In the genomic region with DNA sequence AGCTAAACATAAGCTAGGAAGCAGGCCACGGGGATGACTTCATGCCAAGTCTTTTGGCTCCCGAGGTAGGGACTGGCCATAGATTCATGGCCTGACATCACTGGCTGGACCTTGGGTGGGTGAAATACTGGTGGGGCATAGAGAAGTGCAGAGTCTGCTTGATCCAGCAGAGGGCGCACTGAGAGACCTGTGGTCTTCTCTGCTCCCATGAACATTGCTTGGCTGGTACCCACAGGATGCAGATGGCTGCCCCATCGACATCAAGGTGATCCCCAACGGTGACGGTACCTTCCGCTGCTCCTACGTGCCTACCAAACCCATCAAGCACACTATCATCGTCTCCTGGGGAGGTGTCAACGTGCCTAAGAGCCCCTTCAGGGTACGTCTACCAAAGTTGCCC, we compare ENCODE assay signal across 9 mouse cellular contexts. TPM values are rescaled to one million over a fixed set of nuclear protein-coding genes. Genes with fewer than 3 reads are reported as not detected.
DNase-seq lines count a peak whose midpoint lies in the region; ATAC-seq and TF ChIP-seq lines count a peak whose summit lies in the region.
"Had no signal": no experiment of that assay in that cellular context is flagged by ENCODE, and none has a peak within 500 bp of the region (broad histone marks: within the 10 kb centered on the region; RNA-seq: fewer than 3 reads in every experiment).

No protein-coding gene starts in this region.

- no peak overlapping the region for H3K4me3 ChIP-seq in cerebellum, adult 2 months (replicated peaks; ENCODE audit: insufficient read depth, low read depth, low read length)
- no peak overlapping the region for H3K4me3 ChIP-seq in layer of hippocampus, adult 2 months
- H3K4me3 ChIP-seq: heart, embryonic 13.5 days had no signal

- TF ChIP-seq POLR2A in cerebellum, adult 2 months (IDR thresholded peaks at IDR 0.05; ENCODE audit: borderline replicate concordance, insufficient read depth, low read length), result no peak

- ATAC-seq in hematopoietic stem cell, adult 5-6 weeks (replicated peaks in 1 of 2; ENCODE audit: insufficient read depth in 1 of 2, low FRiP score in 2 of 2, low TSS enrichment in 1 of 2, low read depth in 1 of 2, poor library complexity in 2 of 2, severe bottlenecking in 2 of 2), result peak; percentile 50 to 58
- 0 out of 2 replicates have a peak, but pooled peaks have one; percentile 14 for ATAC-seq in neutrophil, adult 5-6 weeks (ENCODE audit: extremely low read depth, insufficient number of reproducible peaks, low FRiP score, poor library complexity, severe bottlenecking)

- peak; percentile 47; the same call in 1 of the 2 replicates for TF ChIP-seq CTCF in cerebellum, adult 2 months (IDR thresholded peaks at IDR 0.05; ENCODE audit: borderline replicate concordance, insufficient read depth, low read depth, low read length)
- TF ChIP-seq CTCF in layer of hippocampus, adult 2 months (conservative IDR thresholded peaks at IDR 0.05), result peak; percentile 81

- 53% methylated on average over 11 of the region's 11 CpGs for WGBS in cerebellum, adult 2 months

- no peak for DNase-seq in cerebellum, adult 2 months
- no peak for DNase-seq in cerebellum, adult 9-11 months
- peak in 1 of 2 experiments; percentile 32 for DNase-seq in layer of hippocampus, adult 2 months (ENCODE audit: low spot score in 2 of 2)
- no peak for DNase-seq in layer of hippocampus, adult 18-20 months (ENCODE audit: low spot score in 2 of 2)
- DNase-seq in adrenal gland, adult 18-20 months (ENCODE audit: low spot score in 2 of 2), result peak; percentile 30 to 43
- no peak for DNase-seq in ovary, postnatal 10 days (ENCODE audit: low spot score)

- no peaks in the 10 kb centered on the region for H3K27me3 ChIP-seq in cerebellum, adult 2 months (ENCODE audit: control insufficient read depth, insufficient read depth, low read length)
- H3K27me3 ChIP-seq: heart, embryonic 13.5 days had no signal

- H3K4me1 ChIP-seq in cerebellum, adult 2 months (ENCODE audit: control insufficient read depth, insufficient read depth, low read length), result no peaks in the 10 kb centered on the region
- H3K4me1 ChIP-seq: heart, embryonic 13.5 days had no signal

- H3K27ac ChIP-seq in cerebellum, adult 2 months (ENCODE audit: insufficient read depth, low read length), result no peak overlapping the region
- H3K27ac ChIP-seq in layer of hippocampus, adult 2 months, result no peak overlapping the region
- H3K27ac ChIP-seq: heart, embryonic 13.5 days had no signal

RNA-seq across cellular contexts. Expression of a gene that starts 11.7 kb away (rescaled TPM):
- 0.65 and 0.72 TPM in 2 replicates for polyA plus RNA-seq in cerebellum, adult 2 months (2012; rRNA removed)
- 1 to 10 TPM; 1.2 to 1.4 TPM for total RNA-seq in layer of hippocampus, adult 2 months (2021)
- 1 to 10 TPM; 1.5 to 1.6 TPM for total RNA-seq in layer of hippocampus, adult 18-20 months (2021)
- total RNA-seq in adrenal gland, adult 18-20 months (2021), result 1 to 10 TPM; 2.6 to 4.6 TPM
- total RNA-seq in hematopoietic stem cell, adult 5-6 weeks (2017), result not detected in 2 replicates
- total RNA-seq in neutrophil, adult 5-6 weeks (2017), result not detected in 2 replicates

RNA-seq across cellular contexts. Expression of a gene that starts 22.7 kb away (rescaled TPM):
- 424 and 433 TPM in 2 replicates for polyA plus RNA-seq in cerebellum, adult 2 months (2012; rRNA removed)
- 100 to 1,000 TPM; 245 to 247 TPM for total RNA-seq in layer of hippocampus, adult 2 months (2021)
- 100 to 1,000 TPM; 250 to 276 TPM for total RNA-seq in layer of hippocampus, adult 18-20 months (2021)
- 100 to 1,000 TPM; 231 to 238 TPM for total RNA-seq in adrenal gland, adult 18-20 months (2021)
- total RNA-seq in hematopoietic stem cell, adult 5-6 weeks (2017), result 131 and 182 TPM in 2 replicates
- 99.2 and 132 TPM in 2 replicates for total RNA-seq in neutrophil, adult 5-6 weeks (2017)

RNA-seq across cellular contexts. Expression of a gene that starts 26.5 kb away (rescaled TPM):
- polyA plus RNA-seq in cerebellum, adult 2 months (2012; rRNA removed), result 0.17 and 0.23 TPM in 2 replicates
- total RNA-seq in layer of hippocampus, adult 2 months (2021), result under 1 TPM in 1 of 2 experiments, not detected in 1; 0.59 TPM
- 1 to 10 TPM in 1 of 2 experiments, under 1 TPM in 1; 0.67 to 1.2 TPM for total RNA-seq in layer of hippocampus, adult 18-20 months (2021)
- total RNA-seq in adrenal gland, adult 18-20 months (2021), result under 1 TPM in 1 of 2 experiments, not detected in 1; 0.93 TPM
- 3.4 TPM in 1 of 2 replicates, not detected in the other for total RNA-seq in hematopoietic stem cell, adult 5-6 weeks (2017)
- total RNA-seq in neutrophil, adult 5-6 weeks (2017), result 5.1 and 7.6 TPM in 2 replicates
- polyA plus RNA-seq: heart, embryonic 13.5 days had no signal

RNA-seq across cellular contexts. Expression of a gene that starts 48.7 kb away (rescaled TPM):
- 154 and 164 TPM in 2 replicates for polyA plus RNA-seq in cerebellum, adult 2 months (2012; rRNA removed)
- 10 to 100 TPM; 66.9 to 74.2 TPM for total RNA-seq in layer of hippocampus, adult 2 months (2021)
- total RNA-seq in layer of hippocampus, adult 18-20 months (2021), result 10 to 100 TPM; 62.1 to 75.9 TPM
- 1 to 10 TPM; 4.7 to 5.5 TPM for total RNA-seq in adrenal gland, adult 18-20 months (2021)
- total RNA-seq in hematopoietic stem cell, adult 5-6 weeks (2017), result 0.40 and 0.44 TPM in 2 replicates
- 0.49 TPM in 1 of 2 replicates, not detected in the other for total RNA-seq in neutrophil, adult 5-6 weeks (2017)

RNA-seq across cellular contexts. Expression of a gene that starts 56.5 kb away (rescaled TPM):
- polyA plus RNA-seq in cerebellum, adult 2 months (2012; rRNA removed), result not detected in 2 replicates
- total RNA-seq in layer of hippocampus, adult 2 months (2021), result not detected
- total RNA-seq in layer of hippocampus, adult 18-20 months (2021), result not detected
- not detected for total RNA-seq in adrenal gland, adult 18-20 months (2021)
- total RNA-seq in hematopoietic stem cell, adult 5-6 weeks (2017), result not detected in 2 replicates
- total RNA-seq in neutrophil, adult 5-6 weeks (2017), result not detected in 2 replicates

Comparison
In these comparisons a context has a peak if more than half of its experiments do, and no peak if none do; other contexts are left out.
1. DNase-seq: peak in adrenal gland, adult 18-20 months (2 of 2); none in cerebellum, adult 2 months (0 of 2), cerebellum, adult 9-11 months (single experiment), layer of hippocampus, adult 18-20 months (0 of 2) and ovary, postnatal 10 days (single experiment).